Mouse (Mus musculus) gastrocnemius, adult 8-10 months (tissue): ENCODE data around the gene Prss45. TPM values are rescaled to one million over a fixed set of nuclear protein-coding genes. Genes with fewer than 3 reads are reported as not detected.

Source experiments
- DNase-seq, 2 experiments: peaks; one replicate each; pipeline ENCODE4 v3.0.0; 2022; ENCODE audit warnings: low spot score in 2 of 2
- total RNA-seq, 4 experiments: library from RNA; stranded (reverse); gene quantifications; 2 replicates each; pipeline ENCODE4 v1.2.4; 2022

Gene Prss45
- total RNA-seq, 4 experiments from 2014 or later: not detected

DNA sequence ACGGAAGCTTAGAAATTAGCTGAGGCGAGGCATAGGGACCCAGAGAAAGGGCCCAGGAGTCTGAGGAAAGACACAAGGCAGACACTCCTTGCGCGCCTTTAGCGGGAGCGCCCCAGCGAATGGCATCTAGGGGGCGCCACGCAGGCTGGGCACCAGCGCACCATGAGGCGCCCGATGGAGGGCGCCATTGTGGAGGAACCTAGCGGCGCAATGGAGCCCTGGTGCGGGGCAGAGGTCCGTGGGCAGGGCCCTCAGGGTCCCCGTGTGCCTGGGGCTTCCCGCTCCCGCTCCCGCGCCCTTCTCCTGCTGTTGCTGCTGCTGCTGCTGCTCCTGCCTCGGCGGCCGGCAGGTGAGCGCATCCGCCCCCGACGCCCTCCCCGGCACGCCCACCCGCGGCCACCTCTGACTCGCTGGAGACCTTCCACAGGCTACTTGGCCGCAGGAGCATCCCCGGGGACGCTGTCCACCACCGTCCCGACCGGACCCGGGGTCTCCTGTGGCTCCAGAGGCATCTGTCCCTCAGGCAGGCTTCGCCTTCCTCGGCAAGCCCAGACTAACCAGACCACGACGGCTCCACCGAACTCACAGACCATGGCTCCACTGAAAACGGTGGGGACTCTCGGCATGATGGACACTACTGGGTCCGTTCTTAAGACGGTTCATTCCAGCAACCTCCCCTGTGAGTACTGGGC, 23.5 kb downstream of the Prss45 start, which contains the start of gene Prss50:
TSS of gene Prss50 (plus strand) at position 187 of the 692 bp plus-strand sequence.
- DNase-seq: no peak

DNA sequence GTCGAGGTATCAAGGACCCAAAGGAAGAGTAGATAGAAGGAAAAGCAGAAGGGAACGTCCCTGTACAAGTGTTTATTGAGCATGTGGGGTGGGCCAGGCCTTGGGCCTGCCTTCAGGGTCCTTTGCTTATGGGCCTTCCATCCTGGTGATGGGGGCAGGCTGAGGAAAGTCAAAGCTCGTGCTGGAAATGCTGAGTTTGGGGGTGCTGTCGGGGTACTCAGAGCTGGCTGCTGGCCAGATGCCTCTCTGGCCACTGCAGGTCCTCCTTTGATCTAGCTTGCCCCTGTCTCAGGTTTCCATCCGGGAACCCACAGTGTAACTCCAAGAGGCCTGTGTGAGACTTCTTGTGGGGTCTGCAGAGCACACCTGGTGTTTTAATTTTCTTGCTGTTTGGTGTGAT, 24.1 kb downstream of the Prss45 start:
- no peak for DNase-seq

DNA sequence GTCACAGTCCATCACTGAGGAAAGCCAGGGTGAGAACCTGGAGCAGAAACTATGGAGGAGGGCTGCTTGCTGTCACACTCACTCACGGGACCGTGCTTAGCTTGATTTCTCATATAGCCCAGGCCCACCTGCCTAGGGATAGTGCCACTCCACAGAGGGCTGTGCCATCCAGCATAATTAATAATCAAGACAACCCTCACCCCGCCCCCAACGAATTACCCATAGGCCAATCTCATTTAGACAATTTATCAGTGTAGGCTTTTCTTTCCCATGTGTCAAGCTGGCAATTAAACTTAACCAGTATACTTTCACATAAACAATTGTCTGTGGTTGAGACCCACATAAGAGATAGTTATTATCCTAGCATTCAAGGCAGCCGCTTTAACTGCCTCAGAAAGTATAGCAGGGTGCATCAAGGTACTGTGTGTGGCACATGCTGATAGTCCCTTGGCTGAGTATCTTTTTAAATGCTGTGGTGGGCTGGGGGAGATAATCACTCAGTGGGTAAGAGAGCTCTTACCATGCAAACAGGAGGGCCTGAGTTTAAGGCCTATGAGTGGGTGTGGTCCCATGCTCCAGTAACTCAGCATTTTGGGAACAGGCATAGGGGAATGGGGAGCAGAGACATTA, 24.7 kb downstream of the Prss45 start:
- DNase-seq: no peak

DNA sequence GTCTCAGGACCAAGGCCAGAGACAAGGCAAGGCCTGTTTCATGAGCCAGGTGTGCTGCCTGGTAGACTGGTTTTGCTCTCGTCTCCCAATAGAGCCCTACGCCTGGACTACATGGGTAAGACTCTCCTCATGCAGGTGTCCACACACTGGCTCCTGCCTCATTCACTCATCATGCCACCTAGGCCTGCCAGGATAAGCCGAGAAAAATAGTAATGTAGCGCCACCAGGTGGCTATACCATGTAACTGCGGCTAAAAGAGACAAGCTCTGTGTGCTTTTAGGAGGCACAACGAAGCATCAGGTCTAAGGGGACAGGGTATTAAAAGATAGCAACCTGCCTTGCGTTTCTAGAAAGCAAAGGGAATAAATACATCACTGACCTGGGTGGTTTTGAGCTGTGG, 36.6 kb downstream of the Prss45 start:
- peak in 1 of 2 experiments; percentile 28 for DNase-seq

DNA sequence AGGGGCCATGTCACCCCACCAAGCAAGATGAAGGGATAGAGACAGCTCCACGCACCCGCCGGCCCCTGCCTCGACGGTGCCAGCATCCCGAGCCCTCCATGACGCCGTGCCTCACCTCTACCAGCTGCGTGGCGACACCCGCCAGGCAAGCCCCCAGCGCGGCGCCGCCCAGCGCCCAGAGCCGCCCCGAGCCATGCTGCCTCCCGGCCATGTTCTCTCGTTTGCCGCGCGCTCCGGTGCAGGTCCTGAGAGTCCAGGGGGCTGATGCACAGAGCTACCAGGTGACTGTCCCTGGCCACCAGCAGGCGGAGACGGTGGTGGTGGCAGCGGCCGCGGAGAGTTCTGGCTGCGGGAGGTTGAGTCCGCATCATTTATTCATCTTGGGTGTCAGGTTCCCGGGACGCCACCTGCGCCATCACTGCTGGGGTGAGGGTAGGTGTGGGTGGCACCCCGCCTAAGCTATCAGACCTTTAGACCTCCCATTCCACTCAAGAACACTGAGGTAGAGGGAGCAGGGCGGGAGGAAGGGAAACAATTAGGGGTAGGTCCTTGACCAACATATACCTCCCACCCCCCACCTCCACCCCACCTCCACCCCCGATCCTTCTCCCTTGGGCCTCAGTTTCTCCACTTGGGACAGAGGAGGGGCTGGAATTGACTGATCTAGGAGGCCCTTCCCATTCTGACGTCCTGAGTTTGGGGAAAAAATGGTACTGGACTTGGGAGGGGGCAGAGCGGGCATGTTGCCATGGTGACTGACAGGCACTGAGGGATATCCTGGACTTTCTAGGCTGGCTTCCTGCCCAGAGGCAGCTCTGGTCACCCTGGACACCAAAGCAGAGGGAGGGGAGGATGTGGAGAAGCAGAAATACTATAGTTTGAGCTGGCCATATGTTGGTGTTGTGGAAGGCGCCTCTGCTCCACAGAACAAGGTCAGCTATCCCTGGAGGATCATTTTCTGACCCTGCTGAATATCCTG, 39.6 kb downstream of the Prss45 start:
- no peak for DNase-seq

- DNase-seq: no peak
Measured at GRCm38 (mm10) chr9:110874660-110875191, 40.3 kb downstream of the Prss45 start.

DNA sequence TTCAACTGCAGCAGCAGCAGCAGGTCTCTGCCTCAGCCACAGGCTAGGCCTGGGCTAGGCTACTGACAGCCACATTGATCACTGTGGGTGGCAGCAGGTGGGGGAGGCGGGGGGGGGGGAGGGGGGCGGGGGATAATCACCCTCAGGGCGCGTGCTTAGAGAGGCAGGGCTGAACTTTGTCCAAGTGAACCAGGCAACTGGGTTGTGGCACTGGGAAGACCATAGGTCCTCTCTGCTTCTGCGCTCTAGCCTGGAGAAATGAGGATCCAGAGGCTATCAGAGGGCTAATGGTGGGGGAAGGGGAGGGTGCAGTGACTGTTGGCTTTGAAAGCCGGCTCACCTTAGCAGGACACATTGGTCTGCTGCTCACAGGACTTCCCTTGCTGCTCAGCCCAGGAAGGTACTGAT, 40.9 kb downstream of the Prss45 start:
- DNase-seq: no peak

DNA sequence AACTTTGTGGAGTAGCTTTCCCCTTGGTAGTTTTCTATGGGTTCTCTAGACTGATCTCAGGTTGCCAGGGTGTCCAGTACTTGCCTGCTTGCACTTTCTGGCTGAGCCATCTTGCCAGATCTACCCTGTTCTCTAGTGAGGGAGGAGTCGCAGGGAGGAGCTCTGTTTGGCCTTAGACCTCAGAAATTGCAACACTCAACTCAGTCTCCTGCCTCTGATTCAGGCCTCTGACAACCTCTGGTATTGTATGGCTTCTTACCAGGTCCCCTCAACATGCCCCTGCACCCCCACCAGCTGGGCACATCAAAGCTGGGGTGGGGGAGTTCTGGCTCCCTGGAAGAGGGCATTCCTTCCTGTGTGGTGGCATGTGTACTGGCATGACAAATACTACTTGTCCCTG, 43.0 kb downstream of the Prss45 start:
- DNase-seq: no peak

- DNase-seq: peak; percentile 79 to 87
Measured at GRCm38 (mm10) chr9:110877888-110878287, 43.5 kb downstream of the Prss45 start.

DNA sequence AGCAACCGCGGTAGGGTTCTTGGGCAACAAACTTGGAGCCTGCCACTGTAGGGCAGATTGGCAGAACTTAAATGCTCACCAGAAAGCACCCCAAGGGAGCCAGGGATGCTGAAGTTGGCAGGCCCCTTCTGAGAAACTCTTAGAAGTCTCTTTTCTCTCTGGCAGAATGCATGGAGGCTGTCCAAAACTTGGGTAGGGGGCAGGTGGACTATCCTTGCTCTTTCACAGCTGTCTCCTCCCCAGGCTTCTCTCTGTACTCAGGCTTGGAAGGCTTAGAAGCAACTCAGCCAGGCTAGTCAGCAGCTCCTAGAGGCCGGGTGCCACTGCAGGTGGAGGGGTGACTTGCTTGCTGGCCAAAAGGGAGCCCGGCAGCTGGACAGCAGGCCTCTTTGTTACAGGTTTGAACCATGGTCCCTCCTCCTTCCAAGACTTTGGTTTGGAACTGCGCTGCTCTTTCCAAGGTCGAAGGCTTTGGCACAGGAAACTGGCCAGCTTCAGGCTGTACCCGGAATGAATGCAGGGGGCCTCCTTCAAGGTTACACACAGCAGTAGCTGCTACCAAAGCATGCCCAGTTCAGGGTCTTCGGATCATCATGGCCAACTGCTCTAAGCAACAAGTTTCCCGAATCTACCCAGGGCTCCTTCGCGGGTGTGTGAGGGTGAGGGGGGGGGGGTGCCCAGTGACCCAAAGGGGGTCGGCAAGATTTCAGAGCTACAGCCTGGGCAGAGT, 45.0 kb downstream of the Prss45 start, which contains the start of gene Als2cl:
TSS of gene Als2cl (plus strand) at position 680 of the 730 bp plus-strand sequence.
- peak in 1 of 2 experiments; percentile 19 for DNase-seq

GRCm38 (mm10) chr9:110879998-110880561, 45.7 kb downstream of the Prss45 start, which contains the start of gene Tmie:
Gene Tmie (minus strand): TSS chr9:110880113.
- DNase-seq: peak; percentile 57 to 71

- no peak for DNase-seq
Measured at GRCm38 (mm10) chr9:110880772-110881171, 46.4 kb downstream of the Prss45 start.

- DNase-seq: no peak
Measured at GRCm38 (mm10) chr9:110881953-110882352, 47.6 kb downstream of the Prss45 start.

GRCm38 (mm10) chr9:110887388-110888303, 53.3 kb downstream of the Prss45 start:
- DNase-seq: no peak

DNA sequence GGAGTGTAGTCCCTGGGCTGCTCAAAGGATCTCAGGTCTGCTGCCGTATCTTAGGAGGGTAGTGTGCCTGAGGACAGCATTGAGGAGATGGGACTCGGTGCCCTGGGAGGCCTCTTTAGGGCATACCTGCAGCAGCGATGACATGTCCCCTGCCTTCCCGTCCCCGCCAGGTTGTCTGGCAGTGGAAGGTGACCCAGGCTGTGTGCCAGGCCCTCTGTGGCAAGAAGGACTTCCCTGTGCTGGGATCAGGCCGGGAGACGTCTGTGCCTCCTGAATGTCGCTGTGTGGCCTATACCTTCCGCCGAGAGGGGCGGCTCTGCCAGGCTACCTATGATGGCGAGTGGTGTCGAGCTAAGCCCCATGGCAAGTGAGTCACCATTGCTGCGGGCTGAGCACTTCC, 54.5 kb downstream of the Prss45 start:
- DNase-seq: no peak

DNA sequence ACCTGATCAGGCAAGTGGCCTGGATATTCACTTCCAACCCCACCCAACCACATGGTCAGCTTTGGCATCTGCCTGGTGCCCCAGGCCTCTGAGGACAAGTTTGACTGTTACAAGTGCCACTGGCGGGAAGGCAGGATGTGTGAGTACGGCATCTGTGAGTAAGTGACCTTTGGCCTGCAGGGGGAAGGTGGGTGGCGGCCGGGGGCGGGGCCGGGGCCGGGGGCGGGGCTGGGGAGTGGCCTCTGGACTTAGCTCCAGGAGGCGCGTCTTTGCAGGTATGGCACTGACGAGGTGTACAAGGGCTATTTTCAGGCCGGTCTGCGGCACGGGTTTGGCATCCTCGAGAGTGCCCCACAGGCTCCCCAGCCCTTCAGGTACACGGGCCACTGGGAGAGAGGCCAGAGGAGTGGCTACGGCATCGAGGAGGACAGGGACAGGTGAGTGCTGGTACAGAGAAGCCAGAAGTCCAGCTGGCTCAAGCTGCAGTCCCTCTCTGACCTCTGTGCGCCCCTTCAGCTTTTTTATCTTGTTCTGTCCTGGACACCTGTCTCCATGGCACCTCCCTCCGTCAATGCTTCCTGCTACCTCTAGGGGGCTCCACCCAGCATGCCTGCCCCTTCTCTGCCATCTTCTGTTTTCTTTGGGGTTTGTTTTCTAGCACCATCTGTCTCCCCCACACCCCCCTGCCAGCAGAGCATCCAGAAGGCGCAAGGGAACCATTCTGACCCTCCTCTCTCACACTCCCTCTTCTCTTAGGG, 55.8 kb downstream of the Prss45 start:
- no peak for DNase-seq
